Mouse (Mus musculus): ENCODE measurements around the gene Ncapg2. TPM values are rescaled to one million over a fixed set of nuclear protein-coding genes. Genes with fewer than 3 reads are reported as not detected.

Ncapg2 gene
- polyA plus RNA-seq, 1 experiment, result 3.0 TPM

DNA sequence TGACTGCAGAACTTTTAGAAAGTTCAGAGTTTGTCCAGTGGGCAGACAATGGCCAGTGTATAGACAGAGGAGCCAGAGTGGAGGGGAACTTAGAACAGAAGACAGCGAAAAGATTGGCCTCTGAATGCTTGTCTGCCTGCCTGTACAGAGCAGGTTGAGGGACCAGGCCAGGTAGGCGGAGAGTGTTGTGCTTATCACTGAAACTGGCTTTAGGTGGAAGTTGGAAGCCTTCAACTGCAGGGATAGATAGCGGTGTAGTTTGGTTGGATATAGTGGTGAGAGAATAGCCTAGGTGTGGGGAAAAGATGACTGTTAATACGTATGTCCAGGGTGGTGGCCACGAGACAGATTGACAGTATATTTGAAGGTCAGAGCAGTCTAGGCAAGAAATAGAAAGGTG lies 2.7 kb downstream of the Ncapg2 start:
- Histone ChIP-seq H3K4me1 (ENCODE audit: control insufficient read depth, insufficient read depth, insufficient read length) (peaks cover 4% of the 10 kb centered on the region; the same call in 1 of the 2 replicates), H3K27ac (ENCODE audit: insufficient read depth, low read length) (no peak overlapping the region), H3K4me3 (ENCODE audit: extremely low read depth, insufficient read depth, insufficient read length) (no peak overlapping the region), H3K36me3 (ENCODE audit: control insufficient read depth, insufficient read depth, low read length) (no peaks in the 10 kb centered on the region), H3K27me3 (ENCODE audit: control insufficient read depth, insufficient read depth, low read length) (no peaks in the 10 kb centered on the region)
- 86% methylated on average over 5 of the region's 5 CpGs for WGBS
- no peak for DNase-seq (ENCODE audit: low read depth in 1 of 2, low spot score in 2 of 2)
- TF ChIP-seq POLR2A (IDR thresholded peaks at IDR 0.05; ENCODE audit: low read depth, low read length), result no peak
- TF ChIP-seq CTCF (IDR thresholded peaks at IDR 0.05; ENCODE audit: extremely low read depth, insufficient read depth, insufficient read length, insufficient replicate concordance), result no peak

DNA sequence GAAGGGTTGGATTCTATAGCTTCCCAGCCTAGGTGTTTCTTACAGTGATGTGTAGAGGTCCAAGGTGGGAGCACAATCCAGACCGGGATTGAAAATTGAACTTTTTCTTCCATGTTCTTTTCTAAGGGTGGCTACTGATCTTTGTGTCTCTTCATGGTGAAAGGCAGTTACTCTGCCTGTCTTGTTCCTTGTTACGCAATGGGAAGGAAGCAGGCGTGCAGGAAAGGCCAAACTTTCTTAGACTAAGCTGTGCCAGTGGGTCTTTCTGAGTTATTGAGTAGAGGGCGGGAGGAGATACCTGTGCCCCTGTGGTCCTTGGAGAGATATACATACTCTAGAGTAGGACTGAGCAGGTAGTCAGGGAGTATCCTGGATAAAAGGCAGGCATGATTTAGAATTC lies 9.7 kb downstream of the Ncapg2 start:
- WGBS, result 99% methylated on average over 4 of the region's 4 CpGs
- no peak for DNase-seq (ENCODE audit: low read depth in 1 of 2, low spot score in 2 of 2)
- Histone ChIP-seq H3K27ac (ENCODE audit: insufficient read depth, low read length) (no peak overlapping the region), H3K36me3 (ENCODE audit: control insufficient read depth, insufficient read depth, low read length) (no peaks in the 10 kb centered on the region), H3K4me3 (ENCODE audit: extremely low read depth, insufficient read depth, insufficient read length) (no peak overlapping the region), H3K27me3 (ENCODE audit: control insufficient read depth, insufficient read depth, low read length) (no peaks in the 10 kb centered on the region), H3K4me1 (ENCODE audit: control insufficient read depth, insufficient read depth, insufficient read length) (no peaks in the 10 kb centered on the region)
- no peak for TF ChIP-seq POLR2A (IDR thresholded peaks at IDR 0.05; ENCODE audit: low read depth, low read length)
- TF ChIP-seq CTCF (IDR thresholded peaks at IDR 0.05; ENCODE audit: extremely low read depth, insufficient read depth, insufficient read length, insufficient replicate concordance), result no peak

DNA sequence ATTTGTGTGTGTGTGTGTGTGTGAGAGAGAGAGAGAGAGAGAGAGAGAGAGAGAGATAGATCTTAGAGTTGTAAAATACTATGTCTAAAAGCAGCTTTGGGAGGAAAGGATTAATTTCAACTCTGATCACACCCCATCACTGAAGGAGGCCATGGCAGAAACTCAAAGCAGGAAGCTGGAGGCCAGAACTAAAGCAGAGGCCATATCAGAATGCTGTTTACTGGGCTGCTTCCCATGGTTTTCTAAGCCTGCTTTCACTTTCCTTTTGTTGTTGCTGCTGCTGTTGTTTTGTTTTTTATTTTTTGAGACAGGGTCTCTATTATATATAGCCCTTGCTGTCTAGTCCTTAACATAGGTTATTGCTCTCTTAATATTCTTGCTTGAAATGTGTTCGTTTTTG lies 11.3 kb downstream of the Ncapg2 start:
- Histone ChIP-seq H3K4me1 (ENCODE audit: control insufficient read depth, insufficient read depth, insufficient read length) (no peaks in the 10 kb centered on the region), H3K36me3 (ENCODE audit: control insufficient read depth, insufficient read depth, low read length) (no peaks in the 10 kb centered on the region), H3K27me3 (ENCODE audit: control insufficient read depth, insufficient read depth, low read length) (no peaks in the 10 kb centered on the region), H3K4me3 (ENCODE audit: extremely low read depth, insufficient read depth, insufficient read length) (no peak overlapping the region), H3K27ac (ENCODE audit: insufficient read depth, low read length) (no peak overlapping the region)
- TF ChIP-seq POLR2A (IDR thresholded peaks at IDR 0.05; ENCODE audit: low read depth, low read length) (no peak), CTCF (IDR thresholded peaks at IDR 0.05; ENCODE audit: extremely low read depth, insufficient read depth, insufficient read length, insufficient replicate concordance) (no peak)
- WGBS, result 93% methylated on average over 1 of the region's 1 CpGs
- DNase-seq (ENCODE audit: low read depth in 1 of 2, low spot score in 2 of 2), result no peak

DNA sequence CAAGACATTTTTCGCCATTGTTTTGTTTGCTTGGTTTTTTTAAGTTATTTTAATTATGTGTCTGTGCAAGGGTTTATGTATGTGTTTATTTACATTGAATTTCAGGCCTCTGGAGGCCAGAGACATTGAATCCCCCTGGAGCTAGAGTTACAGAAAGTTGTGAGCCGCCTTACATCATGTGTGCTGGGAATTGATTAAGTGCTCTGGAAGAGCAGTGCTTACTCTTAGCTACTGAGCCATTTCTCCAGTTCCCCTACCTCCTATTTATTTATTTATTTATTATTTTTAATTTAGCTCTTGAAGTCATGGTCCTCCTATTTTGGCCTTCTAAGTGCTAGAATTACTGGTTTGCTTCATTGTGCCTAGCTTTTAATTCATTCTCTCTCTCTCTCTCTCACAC lies 16.5 kb downstream of the Ncapg2 start:
- Histone ChIP-seq H3K27ac (ENCODE audit: insufficient read depth, low read length) (no peak overlapping the region), H3K27me3 (ENCODE audit: control insufficient read depth, insufficient read depth, low read length) (no peaks in the 10 kb centered on the region), H3K36me3 (ENCODE audit: control insufficient read depth, insufficient read depth, low read length) (peaks cover 2% of the 10 kb centered on the region), H3K4me1 (ENCODE audit: control insufficient read depth, insufficient read depth, insufficient read length) (no peaks in the 10 kb centered on the region), H3K4me3 (ENCODE audit: extremely low read depth, insufficient read depth, insufficient read length) (no peak overlapping the region)
- DNase-seq (ENCODE audit: low read depth in 1 of 2, low spot score in 2 of 2), result no peak
- 97% methylated on average over 2 of the region's 2 CpGs for WGBS
- no peak for TF ChIP-seq POLR2A (IDR thresholded peaks at IDR 0.05; ENCODE audit: low read depth, low read length)
- TF ChIP-seq CTCF (IDR thresholded peaks at IDR 0.05; ENCODE audit: extremely low read depth, insufficient read depth, insufficient read length, insufficient replicate concordance), result no peak

DNA sequence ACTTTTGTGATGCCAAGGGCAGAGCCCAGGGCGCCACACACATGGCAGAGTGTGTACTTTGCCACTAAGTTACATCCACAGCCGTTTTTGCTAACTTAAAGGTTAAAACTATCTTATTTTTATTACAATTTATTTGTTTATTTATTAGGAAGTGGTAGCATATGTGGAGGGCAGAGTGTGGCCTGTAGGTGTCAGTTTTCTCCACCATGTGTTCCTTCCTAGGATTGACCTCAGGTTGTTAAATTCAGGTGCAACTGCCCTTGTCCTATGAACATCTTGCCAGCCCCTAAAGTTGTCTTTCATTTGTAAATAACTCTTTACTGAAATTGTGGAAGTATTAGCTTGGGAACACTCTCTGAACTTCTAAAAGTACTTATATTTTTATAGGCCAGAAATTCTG lies 20.2 kb downstream of the Ncapg2 start:
- Histone ChIP-seq H3K4me1 (ENCODE audit: control insufficient read depth, insufficient read depth, insufficient read length) (no peaks in the 10 kb centered on the region), H3K27ac (ENCODE audit: insufficient read depth, low read length) (no peak overlapping the region), H3K36me3 (ENCODE audit: control insufficient read depth, insufficient read depth, low read length) (peaks cover 3% of the 10 kb centered on the region), H3K4me3 (ENCODE audit: extremely low read depth, insufficient read depth, insufficient read length) (no peak overlapping the region), H3K27me3 (ENCODE audit: control insufficient read depth, insufficient read depth, low read length) (no peaks in the 10 kb centered on the region)
- DNase-seq (ENCODE audit: low read depth in 1 of 2, low spot score in 2 of 2), result no peak
- WGBS, result 94% methylated on average over 2 of the region's 2 CpGs
- TF ChIP-seq POLR2A (IDR thresholded peaks at IDR 0.05; ENCODE audit: low read depth, low read length) (no peak), CTCF (IDR thresholded peaks at IDR 0.05; ENCODE audit: extremely low read depth, insufficient read depth, insufficient read length, insufficient replicate concordance) (no peak)

DNA sequence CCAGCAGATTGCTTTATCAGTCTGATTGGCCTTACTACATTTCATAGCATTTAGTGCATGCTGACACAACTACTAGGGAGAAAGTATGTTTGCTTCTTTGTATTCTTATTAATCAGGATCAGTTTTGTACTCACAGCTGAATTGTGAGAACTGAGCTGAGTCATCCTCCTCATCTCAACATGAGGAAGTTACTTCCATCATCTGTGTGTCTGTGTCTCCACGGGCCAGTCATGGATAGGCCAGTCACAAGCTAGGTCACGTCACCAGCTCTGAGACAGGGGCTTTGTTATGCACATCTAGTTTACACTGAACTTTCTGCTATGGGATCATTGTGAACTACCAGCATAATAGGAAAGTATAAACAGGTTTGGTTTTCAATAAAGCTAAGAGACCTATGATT lies 28.5 kb downstream of the Ncapg2 start:
- TF ChIP-seq POLR2A (IDR thresholded peaks at IDR 0.05; ENCODE audit: low read depth, low read length) (no peak), CTCF (IDR thresholded peaks at IDR 0.05; ENCODE audit: extremely low read depth, insufficient read depth, insufficient read length, insufficient replicate concordance) (no peak)
- WGBS, result 51% methylated on average over 2 of the region's 2 CpGs
- Histone ChIP-seq H3K4me3 (ENCODE audit: extremely low read depth, insufficient read depth, insufficient read length) (no peak overlapping the region), H3K36me3 (ENCODE audit: control insufficient read depth, insufficient read depth, low read length) (peaks cover 6% of the 10 kb centered on the region), H3K27ac (ENCODE audit: insufficient read depth, low read length) (no peak overlapping the region), H3K27me3 (ENCODE audit: control insufficient read depth, insufficient read depth, low read length) (no peaks in the 10 kb centered on the region), H3K4me1 (ENCODE audit: control insufficient read depth, insufficient read depth, insufficient read length) (no peaks in the 10 kb centered on the region)
- DNase-seq (ENCODE audit: low read depth in 1 of 2, low spot score in 2 of 2), result no peak

DNA sequence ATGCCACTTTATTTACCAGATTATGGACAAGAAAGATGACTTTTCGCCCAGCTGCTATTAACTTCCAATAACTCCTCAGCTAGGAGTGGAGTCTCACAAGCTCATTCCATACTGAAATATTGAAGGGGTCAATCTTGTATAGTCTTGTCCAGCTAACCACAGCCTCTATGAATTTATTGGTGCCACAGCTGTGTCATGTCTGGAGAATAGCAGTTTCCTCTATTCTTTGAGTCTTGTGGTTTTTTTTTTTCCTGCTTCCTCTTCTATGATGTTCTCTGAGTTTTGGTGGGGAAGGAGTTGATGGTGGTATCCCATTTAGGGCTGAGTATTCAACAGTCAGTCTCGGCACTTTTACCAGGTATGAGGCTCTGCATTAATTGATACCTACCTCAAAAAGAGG lies 30.0 kb downstream of the Ncapg2 start:
- no peak for DNase-seq (ENCODE audit: low read depth in 1 of 2, low spot score in 2 of 2)
- no peak for TF ChIP-seq POLR2A (IDR thresholded peaks at IDR 0.05; ENCODE audit: low read depth, low read length)
- TF ChIP-seq CTCF (IDR thresholded peaks at IDR 0.05; ENCODE audit: extremely low read depth, insufficient read depth, insufficient read length, insufficient replicate concordance), result no peak
- Histone ChIP-seq H3K27me3 (ENCODE audit: control insufficient read depth, insufficient read depth, low read length) (no peaks in the 10 kb centered on the region), H3K4me1 (ENCODE audit: control insufficient read depth, insufficient read depth, insufficient read length) (no peaks in the 10 kb centered on the region), H3K27ac (ENCODE audit: insufficient read depth, low read length) (no peak overlapping the region), H3K36me3 (ENCODE audit: control insufficient read depth, insufficient read depth, low read length) (peaks cover 4% of the 10 kb centered on the region), H3K4me3 (ENCODE audit: extremely low read depth, insufficient read depth, insufficient read length) (no peak overlapping the region)
- 65% methylated on average over 2 of the region's 2 CpGs for WGBS
